Mouse (Mus musculus) neural tube, embryonic 15.5 days (tissue): Measurements from ENCODE around the gene Bcl9. TPM values are rescaled to one million over a fixed set of nuclear protein-coding genes. Genes with fewer than 3 reads are reported as not detected.

ENCODE experiments used
- ATAC-seq: fragments of 200-750 bp; cut with Nextera tagmentation; 2 replicates; pipeline ENCODE4 v1.8.0; 2017; ENCODE audit warnings: mild to moderate bottlenecking, moderate TSS enrichment, moderate library complexity; ENCODE audit not compliant: low FRiP score
- H3K27ac ChIP-seq: fragments of 300-500 bp; sonication (generic); replicated peaks from 2 replicates; pipeline ENCODE4 v1.5.1; 2015; ENCODE audit warnings: mild to moderate bottlenecking, inconsistent platforms
- H3K27me3 ChIP-seq: fragments of 300-500 bp; sonication (generic); replicated peaks from 2 replicates; pipeline ENCODE4 v1.6.1; 2015; ENCODE audit warnings: inconsistent platforms
- H3K36me3 ChIP-seq: fragments of 300-500 bp; sonication (generic); 2 replicates; pipeline ENCODE4 v1.6.1; 2015; ENCODE audit warnings: inconsistent platforms
- H3K4me1 ChIP-seq: fragments of 300-500 bp; sonication (generic); 2 replicates; pipeline ENCODE4 v1.6.1; 2015; ENCODE audit warnings: inconsistent platforms
- H3K4me2 ChIP-seq: fragments of 300-500 bp; sonication (generic); 2 replicates; pipeline ENCODE4 v1.6.1; 2015; ENCODE audit warnings: inconsistent platforms, mild to moderate bottlenecking, moderate library complexity
- H3K4me3 ChIP-seq: fragments of 300-500 bp; sonication (generic); replicated peaks from 2 replicates; pipeline ENCODE4 v1.5.1; 2015; ENCODE audit warnings: mild to moderate bottlenecking, inconsistent platforms
- H3K9ac ChIP-seq: fragments of 300-500 bp; sonication (generic); replicated peaks from 2 replicates; pipeline ENCODE4 v1.6.1; 2015; ENCODE audit warnings: mild to moderate bottlenecking, inconsistent platforms
- H3K9me3 ChIP-seq: fragments of 300-500 bp; sonication (generic); replicated peaks from 2 replicates; pipeline ENCODE4 v1.6.1; 2016; ENCODE audit warnings: inconsistent platforms
- WGBS: fragments of 180-500 bp; shearing (Covaris S2); methylation state at CpG from one replicate; pipeline ENCODE4 v1.1.7; 2015; ENCODE audit warnings: mixed read lengths; 5-methylcytosine and 5-hydroxymethylcytosine counted together
- polyA plus RNA-seq: library from polyadenylated mRNA; unstranded; fragments of >200 nt; fragmentation: Nextera tagmentation; extraction: Ambion mirVana; gene quantifications from 2 replicates; pipeline ENCODE4 v1.2.1, GENCODE M21; 2015

Bcl9 gene
- polyA plus RNA-seq, 1 experiment from 2014 or later: 64.6 TPM

- 81% methylated on average over 14 of the region's 14 CpGs for WGBS
- Histone ChIP-seq H3K4me3 (no peak overlapping the region), H3K9me3 (no peaks in the 10 kb centered on the region), H3K4me2 (no peak overlapping the region), H3K4me1 (peaks cover 9% of the 10 kb centered on the region), H3K27me3 (no peaks in the 10 kb centered on the region), H3K9ac (no peak overlapping the region), H3K36me3 (peaks cover 45% of the 10 kb centered on the region), H3K27ac (no peak overlapping the region)
- ATAC-seq: no peak
Observed at GRCm38 (mm10) chr3:97203880-97204279, 93.8 kb downstream of the Bcl9 start.

DNA sequence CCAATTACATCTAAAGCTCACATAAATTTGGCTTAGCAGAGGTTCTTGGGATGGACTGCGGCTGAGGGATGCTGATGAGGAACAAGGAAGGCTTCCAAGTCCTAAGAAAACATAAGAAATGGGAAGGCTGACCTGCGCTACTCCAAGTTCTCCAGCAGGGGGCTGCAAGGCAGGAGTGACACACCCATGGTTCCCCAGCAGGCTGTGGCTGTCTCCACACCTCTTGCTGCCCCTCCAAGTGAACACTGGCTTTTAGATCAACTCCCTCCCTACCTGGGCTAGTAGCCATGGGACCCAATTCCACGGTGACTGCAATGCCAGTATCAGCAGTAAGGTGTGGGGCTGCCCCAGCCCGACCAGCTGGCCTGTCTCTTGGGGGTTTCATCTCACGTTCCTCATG, 95.8 kb downstream of the Bcl9 start:
- Histone ChIP-seq H3K9ac (no peak overlapping the region), H3K9me3 (no peaks in the 10 kb centered on the region), H3K36me3 (peaks cover 26% of the 10 kb centered on the region), H3K27me3 (no peaks in the 10 kb centered on the region), H3K4me2 (no peak overlapping the region), H3K27ac (no peak overlapping the region), H3K4me3 (no peak overlapping the region), H3K4me1 (peaks cover 9% of the 10 kb centered on the region; the same call in 1 of the 2 replicates)
- 52% methylated on average over 5 of the region's 5 CpGs for WGBS
- ATAC-seq: peak; percentile 23; the same call in 1 of the 2 replicates

DNA sequence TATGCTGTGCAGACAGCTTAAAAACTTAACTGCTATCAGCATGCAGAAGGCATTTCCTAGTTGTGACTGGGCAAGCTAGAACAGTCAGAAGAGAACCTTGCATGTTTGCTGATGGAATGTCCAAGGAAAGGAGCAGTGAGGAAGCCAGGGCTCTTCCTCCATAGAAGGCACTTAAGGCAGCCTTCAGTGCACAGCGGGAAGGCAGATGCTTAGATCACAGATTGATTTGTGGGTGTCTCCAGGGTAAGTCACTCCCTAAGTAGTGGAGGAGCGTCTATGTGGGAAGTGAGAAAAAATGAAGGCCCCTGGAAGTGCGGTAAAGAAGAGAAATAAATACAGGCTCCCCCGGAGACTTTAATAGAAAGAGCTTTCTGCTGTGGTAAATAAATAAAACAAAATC, 98.5 kb downstream of the Bcl9 start:
- Histone ChIP-seq H3K4me2 (no peak overlapping the region), H3K27me3 (no peaks in the 10 kb centered on the region), H3K9me3 (no peaks in the 10 kb centered on the region), H3K4me3 (no peak overlapping the region), H3K27ac (no peak overlapping the region), H3K4me1 (peaks cover 9% of the 10 kb centered on the region; the same call in 1 of the 2 replicates), H3K36me3 (no peaks in the 10 kb centered on the region), H3K9ac (no peak overlapping the region)
- no peak for ATAC-seq
- 15% methylated on average over 4 of the region's 4 CpGs for WGBS

DNA sequence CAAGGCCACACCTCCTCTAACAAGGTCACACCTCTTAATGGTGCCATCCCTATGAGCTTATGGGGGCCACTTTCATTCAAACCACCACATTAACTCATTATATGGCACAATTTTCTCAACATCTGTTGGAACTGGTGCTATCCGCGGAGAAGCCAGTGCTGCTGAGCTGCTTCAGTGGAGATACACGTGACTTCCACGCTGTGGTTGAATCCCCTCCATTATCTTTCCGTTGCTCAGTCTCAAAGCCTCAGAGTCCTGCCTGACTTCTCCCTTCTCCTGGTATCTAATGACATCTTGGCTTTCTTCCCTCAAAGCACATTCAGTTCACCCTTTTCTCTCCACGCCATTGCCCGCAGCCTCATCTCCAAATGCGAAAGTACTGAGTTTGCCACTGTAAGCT, 101.1 kb downstream of the Bcl9 start:
- H3K4me2 ChIP-seq: no peak overlapping the region
- H3K4me1 ChIP-seq: peaks cover 9% of the 10 kb centered on the region; the same call in 1 of the 2 replicates
- H3K36me3 ChIP-seq: no peaks in the 10 kb centered on the region
- no peak overlapping the region for H3K9ac ChIP-seq
- no peak for ATAC-seq
- no peaks in the 10 kb centered on the region for H3K27me3 ChIP-seq
- H3K9me3 ChIP-seq: no peaks in the 10 kb centered on the region
- 86% methylated on average over 8 of the region's 8 CpGs for WGBS
- H3K27ac ChIP-seq: no peak overlapping the region
- no peak overlapping the region for H3K4me3 ChIP-seq

DNA sequence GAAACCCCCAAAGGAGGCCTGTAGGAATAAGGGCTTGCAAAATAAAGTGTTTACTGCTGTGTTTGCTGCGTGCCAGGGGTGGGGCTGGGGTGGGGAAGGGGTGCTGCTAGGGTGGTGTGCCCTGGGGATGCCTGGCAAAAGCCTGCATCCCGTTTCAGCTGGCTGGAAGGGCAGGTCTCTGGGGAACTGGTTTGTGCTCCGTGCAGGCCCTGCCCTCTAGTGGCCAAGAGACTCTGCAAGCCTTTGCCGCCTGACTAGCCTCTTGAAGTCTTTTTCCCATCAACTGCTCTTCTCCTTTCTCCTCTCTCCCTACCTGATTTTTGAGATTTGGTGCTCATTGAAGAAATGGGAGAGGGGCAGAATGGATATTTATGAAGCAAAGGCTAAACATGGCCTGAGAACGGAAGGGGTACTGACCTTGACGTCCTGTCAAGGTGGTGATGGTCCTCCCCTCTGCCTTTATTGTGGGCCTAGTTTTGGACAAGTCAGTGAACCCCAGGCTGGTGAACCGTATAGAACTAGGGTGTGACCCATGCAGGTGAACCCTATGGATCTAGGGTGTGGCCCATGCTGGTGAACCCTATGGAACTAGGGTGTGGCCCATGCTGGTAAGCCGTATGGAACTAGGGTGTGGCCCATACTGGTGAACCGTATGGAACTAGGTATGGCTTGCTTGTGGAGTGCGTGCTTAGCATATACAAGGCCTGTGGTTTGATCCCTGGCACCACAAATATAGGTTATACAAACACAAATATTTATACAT, 112.4 kb downstream of the Bcl9 start:
- no peak; the same call in 1 of the 2 replicates for ATAC-seq
- WGBS: 44% methylated on average over 10 of the region's 10 CpGs

GRCm38 (mm10) chr3:97183810-97184209, 113.9 kb downstream of the Bcl9 start:
- ATAC-seq: no peak
- Histone ChIP-seq H3K4me2 (no peak overlapping the region), H3K9ac (no peak overlapping the region), H3K27ac (no peak overlapping the region), H3K36me3 (no peaks in the 10 kb centered on the region), H3K4me3 (no peak overlapping the region), H3K27me3 (no peaks in the 10 kb centered on the region), H3K4me1 (peaks cover 4% of the 10 kb centered on the region), H3K9me3 (no peaks in the 10 kb centered on the region)
- WGBS: 42% methylated on average over 3 of the region's 3 CpGs

More for the DNA sequence above, 112.4 kb downstream of the Bcl9 start:
- no peak overlapping the region for H3K4me3 ChIP-seq
- no peak overlapping the region for H3K4me2 ChIP-seq
- H3K27ac ChIP-seq: no peak overlapping the region
- H3K4me1 ChIP-seq: peaks cover 2% of the 10 kb centered on the region
- H3K9ac ChIP-seq: no peak overlapping the region
- no peaks in the 10 kb centered on the region for H3K36me3 ChIP-seq
- H3K27me3 ChIP-seq: no peaks in the 10 kb centered on the region
- H3K9me3 ChIP-seq: no peaks in the 10 kb centered on the region

GRCm38 (mm10) chr3:97180527-97180926, 117.2 kb downstream of the Bcl9 start:
- peak overlapping the region; percentile 37; the same call in 1 of the 2 replicates for H3K27ac ChIP-seq
- ATAC-seq: no peak
- H3K4me1 ChIP-seq: peaks cover 4% of the 10 kb centered on the region; the same call in 1 of the 2 replicates
- peak overlapping the region; percentile 17 for H3K4me2 ChIP-seq
- 0 out of 2 replicates have a peak, but pooled peaks cover under 1% of the 10 kb centered on the region for H3K36me3 ChIP-seq
- 24% methylated on average over 6 of the region's 6 CpGs for WGBS
- H3K4me3 ChIP-seq: no peak overlapping the region
- no peak overlapping the region for H3K9ac ChIP-seq
- H3K27me3 ChIP-seq: no peaks in the 10 kb centered on the region
- no peaks in the 10 kb centered on the region for H3K9me3 ChIP-seq

DNA sequence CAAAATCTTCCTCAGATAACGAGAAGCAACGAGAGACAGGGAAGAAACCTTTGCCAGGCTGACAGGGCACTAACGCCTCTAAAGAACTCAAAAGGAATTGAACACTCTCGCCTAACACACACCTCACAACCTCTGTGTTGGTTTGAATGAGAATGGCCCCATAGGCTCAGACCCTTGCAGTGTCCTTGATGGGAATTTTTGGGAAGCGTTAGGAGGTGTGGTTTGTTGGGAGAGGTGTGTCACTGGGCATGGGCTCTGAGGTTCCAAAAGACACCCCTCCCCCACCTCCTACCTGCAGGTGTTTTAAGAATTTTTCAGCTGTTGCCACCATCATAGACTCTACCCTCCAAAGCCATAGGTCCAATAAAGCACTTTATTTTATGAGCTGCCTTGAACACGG, 118.8 kb downstream of the Bcl9 start:
- Histone ChIP-seq H3K4me1 (peaks cover 4% of the 10 kb centered on the region; the same call in 1 of the 2 replicates), H3K4me3 (no peak overlapping the region), H3K9ac (no peak overlapping the region), H3K36me3 (0 out of 2 replicates have a peak, but pooled peaks cover 2% of the 10 kb centered on the region), H3K9me3 (no peaks in the 10 kb centered on the region), H3K4me2 (no peak overlapping the region), H3K27me3 (no peaks in the 10 kb centered on the region), H3K27ac (no peak overlapping the region)
- 49% methylated on average over 6 of the region's 6 CpGs for WGBS
- ATAC-seq: no peak

DNA sequence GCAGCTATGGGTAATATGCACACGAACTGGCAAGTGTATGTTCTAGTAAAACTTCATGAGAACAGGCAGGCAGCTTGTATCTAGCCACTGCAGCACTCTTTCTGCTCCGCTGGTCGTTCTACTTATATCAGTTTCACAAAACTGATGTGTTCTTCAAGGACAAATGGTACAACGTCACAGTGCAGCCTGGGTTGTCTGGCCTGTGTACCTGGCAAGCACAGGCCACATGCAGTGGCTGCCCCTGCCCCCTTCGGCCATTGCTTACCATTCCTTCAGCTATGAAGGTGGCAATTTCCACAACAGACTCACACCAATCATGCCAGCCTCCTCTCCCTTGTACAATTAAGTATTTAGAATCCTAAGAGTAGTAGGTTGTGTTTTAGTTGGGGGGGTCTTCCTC, 125.1 kb downstream of the Bcl9 start:
- no peaks in the 10 kb centered on the region for H3K4me1 ChIP-seq
- ATAC-seq: no peak
- WGBS: 87% methylated on average over 5 of the region's 5 CpGs
- H3K27ac ChIP-seq: no peak overlapping the region
- no peak overlapping the region for H3K4me3 ChIP-seq
- no peaks in the 10 kb centered on the region for H3K9me3 ChIP-seq
- H3K27me3 ChIP-seq: no peaks in the 10 kb centered on the region
- no peak overlapping the region for H3K4me2 ChIP-seq
- 0 out of 2 replicates have a peak, but pooled peaks cover 4% of the 10 kb centered on the region for H3K36me3 ChIP-seq
- no peak overlapping the region for H3K9ac ChIP-seq

DNA sequence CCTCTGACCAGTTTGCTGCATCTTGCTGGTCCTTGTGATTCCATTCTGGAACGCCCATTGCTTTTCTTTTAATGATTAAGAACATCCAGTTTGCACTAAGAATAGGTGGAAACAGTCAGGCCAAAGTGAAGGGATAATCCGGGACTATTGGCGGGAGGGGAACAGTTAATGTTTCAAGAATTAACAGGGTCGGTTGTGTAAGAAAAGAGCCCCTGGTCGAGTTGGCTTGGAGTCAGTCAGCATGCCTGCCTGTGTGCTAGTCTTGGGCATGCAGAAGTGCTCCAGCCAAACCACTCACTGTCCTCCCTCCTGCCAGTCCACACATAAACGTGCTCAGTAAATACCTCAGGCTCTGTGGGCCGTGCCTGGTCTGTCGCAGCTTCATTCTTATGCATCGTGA, 125.5 kb downstream of the Bcl9 start:
- H3K36me3 ChIP-seq: 0 out of 2 replicates have a peak, but pooled peaks cover 4% of the 10 kb centered on the region
- H3K4me3 ChIP-seq: no peak overlapping the region
- H3K27me3 ChIP-seq: no peaks in the 10 kb centered on the region
- H3K4me1 ChIP-seq: no peaks in the 10 kb centered on the region
- no peak overlapping the region for H3K9ac ChIP-seq
- no peak for ATAC-seq
- no peak overlapping the region for H3K4me2 ChIP-seq
- WGBS: 75% methylated on average over 9 of the region's 9 CpGs
- H3K27ac ChIP-seq: no peak overlapping the region
- no peaks in the 10 kb centered on the region for H3K9me3 ChIP-seq

GRCm38 (mm10) chr3:97171531-97171930, 126.2 kb downstream of the Bcl9 start:
- H3K36me3 ChIP-seq: 0 out of 2 replicates have a peak, but pooled peaks cover 4% of the 10 kb centered on the region
- H3K9ac ChIP-seq: no peak overlapping the region
- H3K4me2 ChIP-seq: no peak overlapping the region
- H3K27ac ChIP-seq: no peak overlapping the region
- no peak overlapping the region for H3K4me3 ChIP-seq
- H3K4me1 ChIP-seq: no peaks in the 10 kb centered on the region
- ATAC-seq: no peak
- H3K27me3 ChIP-seq: no peaks in the 10 kb centered on the region
- 88% methylated on average over 6 of the region's 6 CpGs for WGBS
- no peaks in the 10 kb centered on the region for H3K9me3 ChIP-seq

DNA sequence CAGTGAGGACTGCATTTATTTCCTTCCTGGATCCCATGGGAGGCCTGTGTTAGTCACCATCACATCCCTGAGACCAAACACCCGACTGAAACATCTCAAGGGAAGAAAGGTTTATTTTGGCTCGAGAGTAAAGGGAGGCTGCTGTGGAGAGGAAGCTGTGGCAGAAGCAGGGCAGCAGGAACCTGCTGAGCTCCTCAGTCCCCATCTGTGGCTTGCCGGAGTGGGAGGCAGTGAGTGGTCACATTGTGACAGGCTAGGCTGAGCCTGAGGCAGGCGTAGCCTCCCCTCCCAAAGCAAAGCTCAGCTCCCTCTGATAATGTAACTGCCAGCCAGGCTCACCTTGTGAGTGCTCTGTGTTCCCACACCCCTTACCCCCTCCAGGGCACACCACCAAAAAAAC, 130.6 kb downstream of the Bcl9 start:
- Histone ChIP-seq H3K4me2 (no peak overlapping the region), H3K27me3 (no peaks in the 10 kb centered on the region), H3K4me1 (no peaks in the 10 kb centered on the region), H3K9me3 (no peaks in the 10 kb centered on the region), H3K9ac (no peak overlapping the region), H3K4me3 (no peak overlapping the region), H3K36me3 (0 out of 2 replicates have a peak, but pooled peaks cover 2% of the 10 kb centered on the region), H3K27ac (no peak overlapping the region)
- 76% methylated on average over 4 of the region's 4 CpGs for WGBS
- no peak for ATAC-seq
